9 mouse cellular contexts compared by ENCODE assay signal in genomic region chr11:50841023-50841735, GRCm38 (mm10). TPM values are rescaled to one million over a fixed set of nuclear protein-coding genes. Genes with fewer than 3 reads are reported as not detected.
DNase-seq lines count a peak whose midpoint lies in the region; ATAC-seq lines count a peak whose summit lies in the region.
"Had no signal": no experiment of that assay in that cellular context is flagged by ENCODE, and none has a peak within 500 bp of the region (broad histone marks: within the 10 kb centered on the region; RNA-seq: fewer than 3 reads in every experiment).

Gene Zfp879 (minus strand): TSS chr11:50841552.

- no peaks in the 10 kb centered on the region for H3K9me3 ChIP-seq in intestine, embryonic 16.5 days (ENCODE audit: control insufficient read depth, low read length)

- H3K4me1 ChIP-seq in intestine, embryonic 16.5 days (ENCODE audit: control insufficient read depth, insufficient read depth, low read length): peaks cover 9% of the 10 kb centered on the region; the same call in 1 of the 2 replicates

- DNase-seq in adrenal gland, adult 8-10 months: peak; percentile 85
- DNase-seq in embryo, embryonic 11 days: peak; percentile 95
- peak; percentile 70 to 83 for DNase-seq in gastrocnemius, postnatal 4 days (ENCODE audit: low spot score in 2 of 2)
- DNase-seq in left cerebral cortex, postnatal 14 days (ENCODE audit: low spot score in 2 of 2): peak; percentile 96 to 98
- DNase-seq in mesoderm, embryonic 11.5 days (ENCODE audit: low read depth, low spot score): peak; percentile 94
- peak; percentile 97 for DNase-seq in right cerebral cortex, postnatal 4 days
- DNase-seq in yolk sac, embryonic 10.5 days (ENCODE audit: low spot score): peak; percentile 87

- no peaks in the 10 kb centered on the region for H3K27me3 ChIP-seq in intestine, embryonic 16.5 days (replicated peaks; ENCODE audit: control insufficient read depth, insufficient read depth, low read length)

- peak within 1 kb of the TSS; percentile 92 for H3K27ac ChIP-seq in intestine, embryonic 16.5 days (ENCODE audit: low read length)

- H3K4me2 ChIP-seq in intestine, embryonic 16.5 days (ENCODE audit: low read depth, low read length): peak within 1 kb of the TSS; percentile 84

- intact Hi-C loops in left cerebral cortex, postnatal 14 days (cut with DNase I): no loop called here

- H3K36me3 ChIP-seq in intestine, embryonic 16.5 days (ENCODE audit: control insufficient read depth, insufficient read depth, low read length): no peaks in the 10 kb centered on the region

- WGBS in intestine, embryonic 16.5 days: 16% methylated on average over 22 of the region's 22 CpGs

- peak; percentile 97 for ATAC-seq in intestine, embryonic 16.5 days

- H3K4me3 ChIP-seq in intestine, embryonic 16.5 days (ENCODE audit: low read length): peak within 1 kb of the TSS; percentile 57
- H3K4me3 ChIP-seq: myocyte had no signal

- peak within 1 kb of the TSS; percentile 80 for H3K9ac ChIP-seq in intestine, embryonic 16.5 days (ENCODE audit: low read depth, low read length)

RNA-seq across cellular contexts. Expression of gene Zfp879, which starts in this region (rescaled TPM):
- 1 to 10 TPM; 1.0 to 1.5 (median 1.2) TPM for total RNA-seq in adrenal gland, adult 8-10 months (2022)
- under 1 TPM; 0.91 to 0.96 TPM for total RNA-seq in gastrocnemius, postnatal 4 days (2021)
- polyA plus RNA-seq in intestine, embryonic 16.5 days (2015; fragmentation: Nextera tagmentation; extraction: Ambion mirVana): 0.43 and 0.45 TPM in 2 replicates
- total RNA-seq in left cerebral cortex, postnatal 14 days (2021): 1 to 10 TPM; 3.2 to 3.5 TPM
- polyA plus RNA-seq: myocyte had no signal

Comparison
In these comparisons a context has a peak if more than half of its experiments do, and no peak if none do; other contexts are left out.
1. Peak in every context shown above with its lines: DNase-seq, ATAC-seq, H3K4me3 ChIP-seq and H3K27ac ChIP-seq.
2. Peak in DNase-seq in gastrocnemius, postnatal 4 days; RNA of the gene not detected or under 1 TPM.
3. Peak in ATAC-seq, H3K4me3 ChIP-seq, H3K27ac ChIP-seq, H3K9ac ChIP-seq and H3K4me2 ChIP-seq in intestine, embryonic 16.5 days; RNA of the gene not detected or under 1 TPM.